Mouse (Mus musculus) erythroblast, embryonic 14.5 days (primary cell): ENCODE measurements at regions not wholly inside any gene's neighbourhood (a gene's known extent, or its start where the extent isn't known, plus 50 kb on each side); places are given as distances from the start of the nearest gene placed in this dataset.

Source experiments
- GATA1 ChIP-seq: IDR thresholded peaks from 2 replicates; pipeline ENCODE4 v1.6.1; 2012; ENCODE audit warnings: low read length, inconsistent platforms, mixed read lengths
- TAL1 ChIP-seq: IDR thresholded peaks from 3 replicates; pipeline ENCODE4 v1.6.1; 2012; ENCODE audit warnings: low read length, inconsistent platforms, mixed read lengths

- TF ChIP-seq GATA1 (no peak), TAL1 (no peak)
Observed at GRCm38 (mm10) chr6:67104205-67104604, 66.9 kb upstream of the Gadd45a start.
